17 mouse cellular contexts compared by ENCODE assay signal in the genomic region with DNA sequence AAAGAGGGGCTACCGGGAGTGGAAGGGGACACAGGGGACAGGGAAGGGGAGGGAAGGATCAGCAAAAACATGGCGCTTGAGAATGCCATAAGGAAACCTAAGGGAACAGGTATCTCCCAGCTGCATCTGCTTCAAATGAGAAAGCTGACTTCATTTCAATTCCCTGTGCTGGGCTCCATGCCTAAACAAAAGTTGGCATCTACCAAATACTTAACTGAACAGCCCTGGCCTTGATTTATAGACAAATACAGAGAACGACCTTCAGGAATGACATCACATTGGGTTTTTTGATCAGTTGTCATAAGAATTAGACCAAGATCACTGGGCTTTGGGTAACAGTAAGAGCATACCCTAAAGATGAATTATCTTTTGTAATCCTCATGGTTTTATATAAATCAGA.
"Had no signal": no experiment of that assay in that cellular context is flagged by ENCODE, and none has a peak within 500 bp of the region (broad histone marks: within the 10 kb centered on the region; RNA-seq: fewer than 3 reads in every experiment).

No protein-coding gene starts in this region.

- DNase-seq: kidney, postnatal 14 days; kidney, postnatal 4 days; left cerebral cortex, postnatal 4 days; liver, postnatal 0 days; lung, embryonic 14.5 days; thymus, adult 2 months; thymus, postnatal 14 days; thymus, postnatal 4 days had no signal

- H3K9me3 ChIP-seq: limb, embryonic 12.5 days; limb, embryonic 15.5 days; midbrain, embryonic 13.5 days had no signal

- H3K27ac ChIP-seq: limb, embryonic 12.5 days; limb, embryonic 15.5 days; liver, embryonic 14.5 days; macrophage; midbrain, embryonic 13.5 days; stomach, postnatal 0 days had no signal

- H3K9ac ChIP-seq: limb, embryonic 12.5 days; limb, embryonic 15.5 days; liver, embryonic 14.5 days; liver, postnatal 0 days; lung, embryonic 14.5 days; midbrain, embryonic 13.5 days had no signal

- H3K27me3 ChIP-seq: limb, embryonic 12.5 days; limb, embryonic 15.5 days; midbrain, embryonic 13.5 days had no signal

- H3K36me3 ChIP-seq: limb, embryonic 12.5 days; limb, embryonic 15.5 days; midbrain, embryonic 13.5 days had no signal

- H3K4me1 ChIP-seq: limb, embryonic 12.5 days; limb, embryonic 15.5 days; midbrain, embryonic 13.5 days had no signal

- H3K4me2 ChIP-seq: limb, embryonic 12.5 days; limb, embryonic 15.5 days; liver, embryonic 11.5 days; lung, embryonic 14.5 days; midbrain, embryonic 13.5 days had no signal

- ATAC-seq: liver, postnatal 0 days; lung, postnatal 0 days; midbrain, embryonic 13.5 days; midbrain, embryonic 16.5 days had no signal

- H3K4me3 ChIP-seq: limb, embryonic 12.5 days; limb, embryonic 15.5 days; midbrain, embryonic 13.5 days had no signal
